Mouse (Mus musculus) spleen, postnatal 4 days (tissue): ENCODE measurements around the gene Fcor.

Source experiments
- DNase-seq, 2 experiments: peaks; one replicate each; pipeline ENCODE4 v3.0.0; 2022; ENCODE audit warnings: low spot score in 2 of 2

Fcor gene

GRCm38 (mm10) chr8:3671980-3672491 lies at the start of gene Fcor:
Gene Fcor, minus strand, starts transcription at chr8:3672362.
- peak; percentile 82 to 93 for DNase-seq

- DNase-seq: no peak
Observed at GRCm38 (mm10) chr8:3721041-3721440, 48.9 kb upstream of the Fcor start.

- no peak for DNase-seq
Observed at GRCm38 (mm10) chr8:3720551-3720950, 48.4 kb upstream of the Fcor start, which contains the start of gene Clec4g. Gene Clec4g, minus strand, starts transcription at chr8:3720651.

- DNase-seq: peak; percentile 79 to 92
Observed at GRCm38 (mm10) chr8:3718559-3718958, 46.4 kb upstream of the Fcor start.

DNA sequence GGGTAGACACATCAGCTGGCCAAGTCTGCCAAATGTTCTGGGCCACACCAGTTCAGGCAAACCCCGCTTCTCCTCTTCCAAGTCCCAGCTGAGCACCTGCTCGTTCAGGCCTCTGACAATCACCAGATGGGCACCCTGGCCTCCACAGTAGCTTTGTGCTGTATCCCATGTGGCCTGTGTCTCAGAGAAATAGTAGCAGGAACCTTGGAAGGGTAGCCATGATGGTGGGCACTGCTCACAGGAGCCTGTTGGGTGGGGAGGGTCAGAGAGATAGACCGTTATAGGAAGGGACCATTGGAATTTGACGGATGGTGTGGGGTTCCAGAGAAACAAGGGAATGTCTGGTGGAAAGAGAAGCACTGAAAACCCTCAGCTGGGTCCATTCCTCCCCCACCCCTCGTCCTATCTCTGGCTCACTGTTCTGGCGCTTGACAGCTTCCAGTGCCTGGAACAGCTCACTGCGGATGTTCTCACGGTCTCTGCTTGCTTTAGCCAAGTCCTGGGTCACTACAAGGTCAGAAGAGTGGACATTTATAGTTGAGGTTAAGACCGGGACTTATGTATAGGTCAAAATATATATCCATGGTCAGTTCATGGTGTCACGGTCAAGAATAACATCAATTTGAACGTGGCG lies 45.3 kb upstream of the Fcor start:
- DNase-seq: no peak

- no peak for DNase-seq
Observed at GRCm38 (mm10) chr8:3711646-3712045, 39.5 kb upstream of the Fcor start.

DNA sequence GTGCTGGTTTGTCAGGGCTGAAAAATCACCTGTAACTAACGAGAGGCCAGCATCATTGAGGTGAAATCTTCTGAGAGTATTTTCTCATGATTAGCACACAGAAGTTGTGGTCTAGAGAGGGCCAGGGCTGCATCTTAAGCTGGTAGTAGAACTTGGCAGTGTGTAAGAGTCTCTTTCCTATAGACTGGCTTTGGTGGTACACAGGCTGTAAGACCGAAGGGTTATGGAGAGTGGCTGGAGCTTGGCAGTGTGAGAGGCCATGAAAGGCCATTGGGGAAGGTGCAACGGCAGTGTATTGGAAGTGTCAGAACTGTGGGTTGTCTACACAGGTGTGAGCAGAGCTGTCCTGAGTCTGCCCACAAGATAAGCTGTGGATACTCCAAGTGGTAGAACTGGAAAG lies 38.1 kb upstream of the Fcor start:
- DNase-seq: peak in 1 of 2 experiments; percentile 56

DNA sequence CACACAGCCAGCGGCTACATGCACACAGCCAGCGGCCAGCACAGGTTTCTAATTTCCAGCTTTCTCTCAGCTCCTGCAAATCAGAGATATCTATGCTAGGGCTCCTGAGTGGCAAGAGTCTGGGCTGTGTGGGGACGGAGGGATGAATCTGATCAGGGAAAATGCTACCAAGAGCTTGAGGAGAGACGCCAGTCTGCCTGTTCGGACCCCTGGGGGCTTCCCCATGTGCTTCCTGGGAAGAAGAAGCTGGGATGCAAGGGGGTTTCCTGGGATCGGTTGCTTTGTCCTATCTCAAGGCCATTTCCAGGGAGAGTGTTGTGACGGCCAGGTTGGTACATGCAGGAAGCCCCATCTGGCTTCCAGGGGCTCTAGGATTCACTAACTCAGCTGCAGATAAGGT lies 35.4 kb upstream of the Fcor start:
- peak in 1 of 2 experiments; percentile 57 for DNase-seq

GRCm38 (mm10) chr8:3705711-3706110 lies 33.5 kb upstream of the Fcor start:
- DNase-seq: no peak

DNA sequence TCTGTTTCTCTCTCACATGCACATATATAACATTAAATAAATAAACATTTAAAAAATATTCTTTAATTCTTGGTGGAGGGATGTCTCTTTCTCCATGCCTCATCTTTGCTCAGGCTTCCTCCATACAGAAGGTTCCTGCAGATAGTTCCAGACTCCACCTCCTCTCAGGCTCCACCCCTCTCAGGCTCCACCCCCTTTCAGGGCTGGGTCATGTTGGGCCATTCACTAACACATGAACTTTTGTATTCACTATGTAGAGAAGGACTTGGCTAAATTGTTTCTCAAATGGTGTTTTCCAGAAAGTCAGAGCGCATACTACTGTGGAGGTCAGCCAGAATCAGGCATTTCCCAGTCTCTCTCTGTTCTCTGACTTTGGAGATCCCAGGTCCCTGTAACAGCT lies 29.3 kb upstream of the Fcor start:
- DNase-seq: no peak

DNA sequence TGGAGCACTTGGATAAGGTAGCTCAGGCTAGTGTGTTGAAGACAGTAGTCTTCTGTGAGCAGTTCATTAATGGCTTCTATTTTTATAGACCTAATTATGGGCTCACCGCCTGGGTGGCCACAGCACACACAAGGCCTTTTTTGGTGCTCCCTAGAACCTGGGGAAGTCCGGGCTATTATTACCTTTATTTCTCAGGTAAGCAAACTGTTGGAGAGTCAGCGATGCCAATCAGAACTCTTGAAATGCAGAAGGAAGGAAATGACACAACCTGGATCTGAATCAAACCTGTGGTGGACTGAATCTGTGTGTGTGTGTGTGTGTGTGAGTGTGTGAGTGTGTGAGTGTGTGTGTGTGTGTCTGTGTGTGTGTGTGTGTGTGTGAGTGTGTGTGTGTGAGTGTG lies 22.0 kb upstream of the Fcor start, which contains the start of gene Fcer2a:
Fcer2a (minus strand) TSS at position 55 of the 400 bp plus-strand sequence.
- no peak for DNase-seq

- no peak for DNase-seq
Observed at GRCm38 (mm10) chr8:3690774-3691173, 18.6 kb upstream of the Fcor start.

GRCm38 (mm10) chr8:3687537-3687936 lies 15.4 kb upstream of the Fcor start:
- no peak for DNase-seq

- no peak for DNase-seq
Observed at GRCm38 (mm10) chr8:3685422-3685821, 13.3 kb upstream of the Fcor start.

GRCm38 (mm10) chr8:3684530-3684929 lies 12.4 kb upstream of the Fcor start:
- DNase-seq: no peak

- DNase-seq: no peak
Observed at GRCm38 (mm10) chr8:3683408-3684176, 11.4 kb upstream of the Fcor start.

DNA sequence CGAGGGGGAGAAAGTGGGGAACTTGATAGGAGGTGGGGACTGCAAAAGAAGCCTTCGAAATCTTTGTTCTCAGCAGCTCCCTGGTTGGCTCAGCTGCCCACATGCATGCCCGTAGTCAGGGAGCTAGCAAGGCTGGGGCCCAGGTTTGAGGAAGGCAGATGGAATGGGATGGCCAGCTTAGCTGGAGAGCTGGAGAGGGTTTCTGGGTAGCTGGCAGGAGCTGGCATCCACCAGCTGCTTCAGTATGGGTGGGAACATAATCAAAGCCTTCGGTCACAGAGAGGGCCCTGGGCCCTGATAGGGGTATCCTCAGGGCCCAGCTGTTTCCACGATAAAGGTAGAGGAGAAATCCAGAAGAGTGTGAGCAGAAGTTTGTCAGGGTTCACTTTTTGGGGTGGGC lies 10.3 kb upstream of the Fcor start:
- DNase-seq: no peak

- no peak for DNase-seq
Observed at GRCm38 (mm10) chr8:3679656-3680055, 7.5 kb upstream of the Fcor start.

DNA sequence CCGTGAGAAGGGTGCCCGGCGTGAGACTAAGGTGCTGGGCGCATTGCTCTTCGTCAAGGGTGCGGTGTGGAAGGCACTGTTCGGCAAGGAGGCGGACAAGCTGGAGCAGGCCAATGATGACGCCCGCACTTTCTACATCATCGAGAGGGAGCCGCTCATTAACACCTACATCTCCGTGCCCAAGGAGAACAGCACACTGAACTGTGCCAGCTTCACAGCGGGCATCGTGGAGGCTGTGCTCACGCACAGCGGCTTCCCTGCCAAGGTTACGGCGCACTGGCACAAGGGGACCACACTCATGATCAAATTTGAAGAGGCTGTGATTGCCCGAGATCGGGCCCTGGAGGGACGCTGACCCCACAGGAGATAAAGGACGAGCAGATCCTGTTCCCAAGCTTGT lies 7.1 kb upstream of the Fcor start:
- DNase-seq: no peak

- DNase-seq: no peak
Observed at GRCm38 (mm10) chr8:3678831-3679230, 6.7 kb upstream of the Fcor start.

DNA sequence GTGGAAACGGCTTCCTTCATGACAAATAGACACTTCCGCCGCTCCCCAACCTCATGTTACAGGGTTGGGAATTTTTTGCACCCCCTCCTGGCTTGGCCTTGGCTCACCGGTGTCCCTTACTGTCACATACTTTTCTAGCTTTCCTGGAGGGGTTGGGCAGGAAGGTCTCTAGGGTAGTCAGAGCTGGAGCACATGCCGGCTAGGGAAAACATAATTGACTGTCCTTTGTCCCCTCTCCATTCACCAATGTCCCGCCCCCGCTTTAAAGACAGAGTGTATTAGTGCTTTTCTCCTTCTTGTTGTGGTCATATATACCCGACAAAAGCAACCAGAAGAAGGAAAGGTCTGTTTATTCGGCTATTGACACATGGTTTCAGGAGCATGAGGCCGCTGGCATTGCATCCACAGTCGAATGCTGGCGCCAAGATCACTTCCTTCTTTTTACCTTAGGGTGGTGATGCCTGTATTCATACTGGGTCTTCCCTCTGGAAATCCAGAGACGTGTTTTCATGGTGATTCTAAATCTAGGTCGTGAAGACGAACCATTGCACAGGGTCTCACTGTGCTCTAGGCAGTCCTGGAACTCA lies 4.9 kb upstream of the Fcor start:
- DNase-seq: no peak

- DNase-seq: peak; percentile 91 to 97
Observed at GRCm38 (mm10) chr8:3676131-3676992, 4.2 kb upstream of the Fcor start, which contains the start of gene Trappc5. Gene Trappc5, plus strand, starts transcription at chr8:3676299.
